Mouse (Mus musculus) olfactory bulb, adult 2 months (tissue): ENCODE results near the gene Dhx9.
"Not testable (repeated sequence)": the region's sequence is repeated elsewhere in the genome, so short reads cannot be mapped to it uniquely, and the experiment has no call there.

Experiments
- CTCF ChIP-seq: fragments of 200-500 bp; IDR thresholded peaks from 2 replicates; pipeline ENCODE4 v1.5.1; 2012; ENCODE audit warnings: low read depth, mild to moderate bottlenecking, low read length, moderate library complexity; ENCODE audit not compliant: insufficient read depth
- POLR2A ChIP-seq: fragments of 200-500 bp; IDR thresholded peaks from 2 replicates; pipeline ENCODE4 v1.6.1; 2012; ENCODE audit warnings: mild to moderate bottlenecking, low read depth, low read length, moderate library complexity; ENCODE audit not compliant: insufficient read depth

- TF ChIP-seq POLR2A, CTCF: not testable (repeated sequence)
Measured at GRCm38 (mm10) chr1:153414114-153414723, 73.2 kb downstream of the Dhx9 start.
